Mouse (Mus musculus) brain, embryonic 14.5 days (tissue): ENCODE measurements at regions not wholly inside any gene's neighbourhood (a gene's known extent, or its start where the extent isn't known, plus 50 kb on each side); places are given as distances from the start of the nearest gene placed in this dataset.

Experiments
- DNase-seq: peaks from one replicate; pipeline ENCODE4 v3.0.0-alpha.2; 2011; ENCODE audit warnings: low read depth
- CTCF ChIP-seq: fragments of 200-500 bp; IDR thresholded peaks from 2 replicates; pipeline ENCODE4 v1.5.1; 2012; ENCODE audit warnings: inconsistent platforms, mild to moderate bottlenecking, moderate library complexity, borderline replicate concordance; ENCODE audit not compliant: insufficient read depth, insufficient read length; ENCODE audit errors: extremely low read depth
- POLR2A ChIP-seq: fragments of 200-500 bp; IDR thresholded peaks from 2 replicates; pipeline ENCODE4 v1.6.1; 2012; ENCODE audit warnings: mild to moderate bottlenecking, inconsistent platforms, borderline replicate concordance; ENCODE audit not compliant: poor library complexity, insufficient read depth, insufficient read length, severe bottlenecking; ENCODE audit errors: extremely low read depth

DNA sequence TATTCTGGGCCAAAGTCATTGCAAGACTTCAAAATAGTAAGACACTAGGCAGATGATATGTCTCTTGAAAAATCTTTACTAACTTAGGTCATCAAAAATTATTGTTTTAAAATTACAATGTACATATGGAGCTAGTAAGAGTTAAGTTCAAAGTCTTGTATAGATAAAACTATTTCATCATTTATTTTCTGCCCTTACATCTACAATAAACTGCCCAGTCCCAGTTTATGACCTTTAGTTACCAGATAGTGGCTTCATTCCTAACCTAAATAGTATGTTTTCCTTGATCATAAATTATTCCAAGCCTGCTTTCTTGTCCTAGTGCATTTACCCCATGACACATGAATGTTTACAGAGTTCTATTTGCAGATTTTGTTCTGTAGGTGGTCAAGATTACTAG is 72.9 kb downstream of the Manea start:
- TF ChIP-seq POLR2A (no peak), CTCF (no peak)
- DNase-seq, result no peak

DNA sequence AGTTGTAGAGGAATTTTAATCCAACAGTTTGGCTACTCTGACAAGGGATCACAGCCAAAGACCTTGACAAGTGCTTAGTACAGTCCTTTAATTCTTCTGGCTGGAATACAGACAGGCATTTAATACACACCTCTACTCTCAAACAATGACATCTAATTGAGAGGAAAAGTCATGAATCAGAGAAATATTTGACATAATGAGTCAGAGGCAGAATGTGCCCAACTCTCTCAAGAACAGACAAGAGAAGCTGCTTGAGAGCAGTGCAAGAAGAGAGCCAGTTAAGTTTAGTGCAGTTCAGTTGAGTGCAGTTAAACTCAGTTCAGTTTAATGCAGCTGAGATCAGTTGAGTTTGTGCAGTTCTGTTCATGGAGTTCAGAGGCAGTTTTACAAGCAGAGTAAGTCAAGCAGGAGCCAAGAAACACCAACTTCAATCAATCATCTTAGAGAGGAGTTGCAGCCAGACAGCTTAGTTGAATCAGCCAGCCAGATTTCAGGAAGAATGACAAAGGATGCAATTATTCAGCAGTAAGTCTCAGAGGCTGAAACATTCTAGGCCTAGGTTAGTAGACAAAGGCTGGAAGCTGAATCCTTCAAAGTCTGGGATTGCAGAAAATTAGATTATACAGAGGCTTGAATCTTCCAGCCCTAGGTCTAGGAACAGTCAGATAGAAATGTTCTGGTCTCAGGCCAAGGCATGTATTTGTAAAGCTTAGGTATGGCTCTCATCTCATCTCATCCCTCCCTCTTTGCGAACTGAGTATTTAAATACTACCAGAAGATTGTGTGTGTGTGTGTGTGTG is 87.3 kb downstream of the Manea start:
- peak; percentile 57 for DNase-seq
- TF ChIP-seq CTCF (no peak), POLR2A (no peak)

DNA sequence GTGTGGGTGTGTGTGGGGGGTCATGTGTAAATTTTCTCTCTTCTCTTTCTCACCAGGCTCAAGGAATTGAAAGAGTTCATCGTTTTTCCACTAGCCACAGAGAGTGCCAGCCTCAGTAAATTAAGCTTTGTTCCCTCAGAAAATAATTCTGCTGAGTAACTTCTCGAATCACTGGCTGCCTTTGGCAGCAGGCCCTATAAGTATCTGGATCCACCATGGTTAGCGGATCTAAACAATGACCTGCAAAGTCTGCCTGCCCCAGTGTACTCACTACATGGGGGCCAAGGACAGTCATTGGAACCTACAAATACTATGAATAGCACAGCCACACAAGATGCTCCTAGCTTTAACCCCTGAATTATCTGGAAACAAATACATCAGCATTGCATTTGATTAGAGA is 90.8 kb downstream of the Manea start:
- no peak for TF ChIP-seq POLR2A
- no peak for TF ChIP-seq CTCF
- DNase-seq, result peak; percentile 64

DNA sequence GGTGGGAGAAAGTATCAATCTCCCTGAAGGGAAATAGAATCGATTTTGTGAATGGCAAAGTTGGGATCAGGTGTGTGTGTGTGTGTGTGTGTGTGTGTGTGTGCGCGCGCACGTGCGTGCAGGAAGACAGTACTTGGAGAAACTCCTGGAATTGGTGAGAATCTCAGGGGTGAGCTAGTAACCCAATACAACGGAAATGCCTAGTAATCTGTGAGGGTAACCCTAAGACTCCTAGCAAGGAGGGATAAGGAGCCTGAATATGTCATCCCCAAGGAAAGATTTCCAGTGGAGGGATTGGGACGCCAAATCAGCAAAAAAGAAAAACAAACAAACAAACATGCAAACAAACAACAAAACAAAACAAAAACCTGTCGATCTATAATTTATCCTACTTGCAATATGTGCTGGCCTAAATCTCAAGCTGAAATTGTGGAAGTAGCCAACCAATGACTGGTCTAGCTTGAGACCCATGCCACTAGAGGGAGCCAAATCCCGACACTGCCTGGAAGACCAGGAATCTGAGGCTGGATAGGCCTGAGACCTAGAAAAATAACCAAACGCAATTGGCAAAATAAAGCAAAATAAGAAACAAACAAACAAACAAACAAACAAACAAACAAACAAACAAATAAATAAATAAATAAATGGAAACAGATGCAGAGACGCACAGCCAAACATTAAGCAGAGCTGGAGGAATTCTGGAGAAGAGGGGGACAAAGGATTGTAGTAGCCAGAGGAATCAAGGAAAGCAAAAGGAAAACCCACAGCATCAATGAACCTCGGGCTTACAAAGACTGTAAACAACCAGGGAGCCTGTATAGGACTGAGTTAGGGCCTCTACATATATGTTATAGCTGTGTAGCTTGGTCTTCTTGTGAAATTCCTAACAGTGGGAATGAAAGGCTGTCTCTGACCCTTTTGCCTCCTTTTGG is 98.5 kb downstream of the Manea start:
- DNase-seq, result peak; percentile 89
- TF ChIP-seq POLR2A, result no peak
- peak; percentile 85 for TF ChIP-seq CTCF

GRCm38 (mm10) chr4:26223267-26223666 is 123.4 kb downstream of the Manea start:
- TF ChIP-seq CTCF, result no peak
- peak; percentile 6 for DNase-seq
